Mouse (Mus musculus) liver, embryonic 14.5 days (tissue): ENCODE results near the gene Med23. TPM values are rescaled to one million over a fixed set of nuclear protein-coding genes. Genes with fewer than 3 reads are reported as not detected.
A peak's percentile ranks its signal among the peaks of the same experiment; 100 is the strongest.

Source experiments
- ATAC-seq: fragments of 200-750 bp; cut with Nextera tagmentation; 2 replicates; pipeline ENCODE4 v1.8.0; 2017; ENCODE audit warnings: moderate number of reproducible peaks, mild to moderate bottlenecking, moderate library complexity; ENCODE audit not compliant: insufficient read depth
- DNase-seq, 3 experiments: peaks; one replicate each; pipeline ENCODE4 v3.0.0-alpha.2; 2012 to 2013; ENCODE audit warnings: low read depth in 3 of 3, low spot score in 3 of 3
- H3K27ac ChIP-seq: fragments of 300-500 bp; sonication (generic); 2 replicates; pipeline ENCODE4 v1.5.1; 2014; ENCODE audit warnings: moderate library complexity, mild to moderate bottlenecking, control low read depth, inconsistent platforms
- H3K27me3 ChIP-seq: fragments of 300-500 bp; sonication (generic); 2 replicates; pipeline ENCODE4 v1.6.1; 2014; ENCODE audit warnings: mild to moderate bottlenecking, low read length, moderate library complexity; ENCODE audit not compliant: control insufficient read depth, insufficient read depth
- H3K36me3 ChIP-seq: fragments of 300-500 bp; sonication (generic); replicated peaks from 2 replicates; pipeline ENCODE4 v1.6.1; 2014; ENCODE audit warnings: low read depth; ENCODE audit not compliant: control insufficient read depth, insufficient read depth
- H3K4me1 ChIP-seq, 2 experiments: fragments of 200-500 bp in 1 of 2; fragments of 300-500 bp in 1 of 2; sonication (generic) in 1 of 2; replicated peaks; 2 replicates each; pipeline ENCODE4 v1.6.1; 2012 to 2014; ENCODE audit warnings: antibody characterized with exemption in 1 of 2, inconsistent platforms in 1 of 2, low read length in 1 of 2; ENCODE audit not compliant: control insufficient read depth in 2 of 2, insufficient read depth in 2 of 2
- H3K4me2 ChIP-seq: fragments of 300-500 bp; sonication (generic); 2 replicates; pipeline ENCODE4 v1.6.1; 2014; ENCODE audit warnings: low read depth, mild to moderate bottlenecking, control low read depth, moderate library complexity
- H3K4me3 ChIP-seq, 2 experiments: fragments of 200-500 bp in 1 of 2; fragments of 300-500 bp in 1 of 2; sonication (generic) in 1 of 2; 2 replicates each; pipeline ENCODE4 v1.5.1; 2012 to 2014; ENCODE audit warnings: low read depth in 2 of 2, low read length in 2 of 2, mild to moderate bottlenecking in 2 of 2, control low read depth in 1 of 2, inconsistent platforms in 1 of 2, moderate library complexity in 1 of 2; ENCODE audit not compliant: insufficient read depth in 1 of 2
- H3K9ac ChIP-seq: fragments of 300-500 bp; sonication (generic); replicated peaks from 2 replicates; pipeline ENCODE4 v1.6.1; 2014; ENCODE audit warnings: mild to moderate bottlenecking, control low read depth, moderate library complexity
- H3K9me3 ChIP-seq: fragments of 300-500 bp; sonication (generic); 2 replicates; pipeline ENCODE4 v1.6.1; 2016; ENCODE audit warnings: low read length, mixed read lengths; ENCODE audit not compliant: control insufficient read depth
- CTCF ChIP-seq: IDR thresholded peaks from 2 replicates; pipeline ENCODE4 v1.5.1; 2016; ENCODE audit warnings: antibody characterized with exemption, low read depth, control low read depth
- EP300 ChIP-seq: IDR thresholded peaks from 2 replicates; pipeline ENCODE4 v1.6.1; 2016; ENCODE audit warnings: antibody characterized with exemption, low read depth
- WGBS: fragments of 180-500 bp; shearing (Covaris S2); extraction: QIAGEN DNeasy Blood & Tissue Kit; methylation state at CpG from one replicate; pipeline ENCODE4 v1.1.7; 2014; ENCODE audit not compliant: insufficient replicate concordance; 5-methylcytosine and 5-hydroxymethylcytosine counted together
- polyA plus RNA-seq, 2 experiments: library from polyadenylated mRNA; depleted of rRNA in 1 of 2; stranded (reverse) in 1 of 2; unstranded in 1 of 2; fragments of >200 nt; fragmentation: Nextera tagmentation in 1 of 2; extraction: Ambion mirVana in 1 of 2; gene quantifications; 2 replicates each; pipeline versions ENCODE4 v1.2.1 to v1.2.3; 2012 to 2014

The Med23 gene
- polyA plus RNA-seq, 2 experiments, result 6.2 to 7.4 TPM

- Histone ChIP-seq H3K36me3 (no peaks in the 10 kb centered on the region), H3K4me3 (no peak overlapping the region), H3K27ac (no peak overlapping the region), H3K9ac (no peak overlapping the region), H3K4me1 (peaks cover 30 to 44% of the 10 kb centered on the region in 2 experiments), H3K4me2 (no peak overlapping the region), H3K9me3 (no peaks in the 10 kb centered on the region), H3K27me3 (no peaks in the 10 kb centered on the region)
- DNase-seq, result no peak
- no peak for TF ChIP-seq CTCF
- no peak for TF ChIP-seq EP300
- 55% methylated on average over 5 of the region's 5 CpGs for WGBS
- ATAC-seq, result no peak
Measured at GRCm38 (mm10) chr10:24830448-24830847, 39.3 kb upstream of the Med23 start.

- DNase-seq (no peak), ATAC-seq (no peak)
- H3K4me1 ChIP-seq, result peaks cover 30 to 34% of the 10 kb centered on the region in 2 experiments
- no peaks in the 10 kb centered on the region for H3K27me3 ChIP-seq
- no peak for TF ChIP-seq EP300
- TF ChIP-seq CTCF, result no peak
- WGBS, result 34% methylated on average over 14 of the region's 15 CpGs
- H3K9me3 ChIP-seq, result no peaks in the 10 kb centered on the region
- no peak overlapping the region for H3K9ac ChIP-seq
- H3K36me3 ChIP-seq, result no peaks in the 10 kb centered on the region
- no peak overlapping the region for H3K4me2 ChIP-seq
- H3K27ac ChIP-seq, result no peak overlapping the region
- no peak overlapping the region for H3K4me3 ChIP-seq
Measured at GRCm38 (mm10) chr10:24831377-24832095, 38.2 kb upstream of the Med23 start.

GRCm38 (mm10) chr10:24832306-24832705 is 37.5 kb upstream of the Med23 start:
- Histone ChIP-seq H3K27ac (no peak overlapping the region), H3K4me1 (peaks cover 28 to 32% of the 10 kb centered on the region in 2 experiments), H3K4me2 (no peak overlapping the region), H3K9me3 (no peaks in the 10 kb centered on the region), H3K4me3 (no peak overlapping the region), H3K9ac (no peak overlapping the region), H3K36me3 (no peaks in the 10 kb centered on the region), H3K27me3 (no peaks in the 10 kb centered on the region)
- 77% methylated on average over 9 of the region's 9 CpGs for WGBS
- ATAC-seq, result no peak
- DNase-seq, result no peak
- no peak for TF ChIP-seq CTCF
- TF ChIP-seq EP300, result no peak

- H3K4me3 ChIP-seq, result no peak overlapping the region
- no peaks in the 10 kb centered on the region for H3K9me3 ChIP-seq
- H3K27ac ChIP-seq, result no peak overlapping the region
- H3K4me2 ChIP-seq, result peak overlapping the region; percentile 33
- H3K27me3 ChIP-seq, result no peaks in the 10 kb centered on the region
- 43% methylated on average over 4 of the region's 4 CpGs for WGBS
- no peak for TF ChIP-seq CTCF
- no peak for TF ChIP-seq EP300
- H3K36me3 ChIP-seq, result no peaks in the 10 kb centered on the region
- no peak overlapping the region for H3K9ac ChIP-seq
- ATAC-seq (no peak), DNase-seq (no peak)
- peaks cover 6 to 9% of the 10 kb centered on the region in 2 experiments; a peak in 3 of 4 replicates for H3K4me1 ChIP-seq
Measured at GRCm38 (mm10) chr10:24834634-24835371, 35.0 kb upstream of the Med23 start.

GRCm38 (mm10) chr10:24835702-24836342 is 34.0 kb upstream of the Med23 start:
- WGBS, result 40% methylated on average over 12 of the region's 12 CpGs
- H3K9ac ChIP-seq, result no peak overlapping the region
- ATAC-seq (no peak), DNase-seq (no peak)
- H3K27me3 ChIP-seq, result no peaks in the 10 kb centered on the region
- H3K9me3 ChIP-seq, result no peaks in the 10 kb centered on the region
- H3K4me3 ChIP-seq, result no peak overlapping the region
- H3K36me3 ChIP-seq, result no peaks in the 10 kb centered on the region
- peak overlapping the region; percentile 33 for H3K4me2 ChIP-seq
- peaks cover 2 to 4% of the 10 kb centered on the region in 2 experiments; a peak in 3 of 4 replicates for H3K4me1 ChIP-seq
- H3K27ac ChIP-seq, result no peak overlapping the region
- no peak for TF ChIP-seq EP300
- no peak for TF ChIP-seq CTCF
